Mouse (Mus musculus) T-helper 1 cell (primary cell): ENCODE data around the gene Smok2b.
"Not testable (repeated sequence)": the region's sequence is repeated elsewhere in the genome, so short reads cannot be mapped to it uniquely, and the experiment has no call there.

ENCODE experiments used
- in situ Hi-C: fragments of 300-600 bp; cut with MboI, MseI; formaldehyde crosslinking; loops from one replicate; pipeline ENCODE4 v1.15.1; 2025; ENCODE audit warnings: high pct_unique_total_duplicates

Smok2b gene

GRCm38 (mm10) chr17:13240807-13241727, 11.0 kb downstream of the Smok2b start:
- in situ Hi-C loops, result not testable (repeated sequence)

- in situ Hi-C loops, result loop anchor here (5.0 kb wide), 1 partner anchor 288 kb away; no protein-coding TSS in a partner anchor
Observed at GRCm38 (mm10) chr17:13254786-13255185, 24.7 kb downstream of the Smok2b start.
